Mouse (Mus musculus) hindbrain, embryonic 10.5 days (tissue): ENCODE data around the gene Klhdc10. TPM values are rescaled to one million over a fixed set of nuclear protein-coding genes. Genes with fewer than 3 reads are reported as not detected.

Experiments used
- DNase-seq: peaks from one replicate; pipeline ENCODE4 v3.0.0-alpha.2; 2017; ENCODE audit warnings: low spot score
- H3K27ac ChIP-seq: fragments of 300-500 bp; sonication (generic); 2 replicates; pipeline ENCODE4 v1.5.1; 2016; ENCODE audit warnings: mild to moderate bottlenecking, moderate library complexity
- H3K27me3 ChIP-seq: fragments of 300-500 bp; sonication (generic); 2 replicates; pipeline ENCODE4 v1.6.1; 2016; ENCODE audit warnings: mild to moderate bottlenecking; ENCODE audit not compliant: poor library complexity, insufficient read depth, severe bottlenecking
- H3K36me3 ChIP-seq: fragments of 300-500 bp; sonication (generic); 2 replicates; pipeline ENCODE4 v1.6.1; 2016; ENCODE audit warnings: mild to moderate bottlenecking, moderate library complexity
- H3K4me1 ChIP-seq: fragments of 300-500 bp; sonication (generic); replicated peaks from 2 replicates; pipeline ENCODE4 v1.6.1; 2016; ENCODE audit warnings: mild to moderate bottlenecking
- H3K4me3 ChIP-seq: fragments of 300-500 bp; sonication (generic); 2 replicates; pipeline ENCODE4 v1.5.1; 2016; ENCODE audit warnings: mild to moderate bottlenecking, moderate library complexity
- H3K9me3 ChIP-seq: fragments of 300-500 bp; sonication (generic); 2 replicates; pipeline ENCODE4 v1.6.1; 2016; ENCODE audit warnings: mild to moderate bottlenecking, moderate library complexity
- WGBS: fragments of 180-500 bp; shearing (Covaris S2); methylation state at CpG from one replicate; pipeline ENCODE4 v1.1.7; 2016; 5-methylcytosine and 5-hydroxymethylcytosine counted together
- polyA plus RNA-seq: library from polyadenylated mRNA; unstranded; fragments of >200 nt; fragmentation: Nextera tagmentation; extraction: Ambion mirVana; gene quantifications from 2 replicates; pipeline ENCODE4 v1.2.1, GENCODE M21; 2016

Klhdc10 gene
- polyA plus RNA-seq, 1 experiment from 2014 or later = 29.2 TPM

DNA sequence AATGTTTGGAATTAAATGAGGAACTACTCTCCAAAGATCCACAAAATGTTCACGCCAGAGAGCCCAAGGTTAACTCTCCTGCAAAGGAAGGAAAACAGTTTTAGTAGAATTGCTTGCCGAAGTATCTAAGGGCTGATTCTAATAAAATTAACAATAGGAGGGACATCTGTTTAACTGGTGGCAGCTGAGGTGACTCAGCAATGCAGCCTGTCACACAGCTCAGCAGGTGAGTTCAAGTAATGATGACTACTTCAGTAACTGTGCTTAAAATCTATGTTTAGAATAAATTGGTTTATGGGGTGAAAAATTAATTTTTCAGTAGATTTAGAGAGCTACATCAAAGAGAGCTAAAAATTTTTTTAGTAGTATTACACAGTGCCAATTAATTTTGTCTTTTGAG, 81.2 kb downstream of the Klhdc10 start:
- Histone ChIP-seq H3K27me3 (no peaks in the 10 kb centered on the region), H3K9me3 (no peaks in the 10 kb centered on the region), H3K4me1 (no peaks in the 10 kb centered on the region), H3K27ac (no peak overlapping the region), H3K4me3 (no peak overlapping the region), H3K36me3 (peaks cover 100% of the 10 kb centered on the region)
- WGBS = 91% methylated on average over 2 of the region's 2 CpGs
- no peak for DNase-seq

- H3K36me3 ChIP-seq = peaks cover 100% of the 10 kb centered on the region
- H3K27me3 ChIP-seq = no peaks in the 10 kb centered on the region
- H3K27ac ChIP-seq = no peak overlapping the region
- H3K4me1 ChIP-seq = no peaks in the 10 kb centered on the region
- WGBS = 92% methylated on average over 6 of the region's 6 CpGs
- H3K4me3 ChIP-seq = no peak overlapping the region
- DNase-seq = no peak
- H3K9me3 ChIP-seq = no peaks in the 10 kb centered on the region
These were observed 84.8 kb downstream of the Klhdc10 start for GRCm38 (mm10) chr6:30486504-30486903.

- Histone ChIP-seq H3K27me3 (no peaks in the 10 kb centered on the region), H3K4me1 (no peaks in the 10 kb centered on the region), H3K9me3 (no peaks in the 10 kb centered on the region), H3K27ac (no peak overlapping the region), H3K36me3 (peaks cover 95% of the 10 kb centered on the region), H3K4me3 (no peak overlapping the region)
- 83% methylated on average over 3 of the region's 3 CpGs for WGBS
- DNase-seq = no peak
These were observed 97.4 kb downstream of the Klhdc10 start for GRCm38 (mm10) chr6:30499049-30499448.

Other genes starting within 250 kb of the Klhdc10 start
- 29.6 and 34.2 TPM in 2 replicates for gene Ube2h, start 97.3 kb upstream of the Klhdc10 start, polyA plus RNA-seq
- 74.9 and 76.1 TPM in 2 replicates for gene Zc3hc1, start 10.8 kb upstream of the Klhdc10 start, polyA plus RNA-seq
- gene Tmem209, start 107.9 kb downstream of the Klhdc10 start, polyA plus RNA-seq = 38.3 and 40.3 TPM in 2 replicates
- 0.34 and 0.35 TPM in 2 replicates for gene Ssmem1, start 108.0 kb downstream of the Klhdc10 start, polyA plus RNA-seq
- 19.6 and 20.0 TPM in 2 replicates for gene Cpa2, start 139.7 kb downstream of the Klhdc10 start, polyA plus RNA-seq
- 1.4 and 2.5 TPM in 2 replicates for gene Cpa4, start 166.5 kb downstream of the Klhdc10 start, polyA plus RNA-seq
- 0.08 and 0.44 TPM in 2 replicates for gene Cpa5, start 209.1 kb downstream of the Klhdc10 start, polyA plus RNA-seq
- gene Cpa1, start 237.3 kb downstream of the Klhdc10 start, polyA plus RNA-seq = 0.14 and 0.16 TPM in 2 replicates